In the genomic region with DNA sequence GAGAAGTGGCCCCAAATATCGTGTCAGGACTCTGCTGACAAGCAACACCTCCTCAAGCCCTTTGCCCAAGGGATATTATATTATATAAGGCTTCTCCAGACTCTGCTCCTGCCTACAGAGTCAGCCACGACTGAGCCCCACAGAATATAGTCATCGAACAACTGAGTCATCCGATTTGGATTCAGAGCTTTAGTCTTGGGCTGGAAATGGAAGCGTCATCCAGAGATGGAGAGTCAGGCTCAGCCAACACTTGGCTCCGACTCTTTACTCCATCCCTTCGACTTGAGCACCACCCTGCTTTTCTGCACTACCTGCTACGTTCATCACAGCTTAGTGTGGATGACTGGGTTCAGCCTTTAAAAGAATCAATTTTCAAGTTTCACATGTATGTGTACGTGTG, we compare ENCODE assay signal across 19 mouse cellular contexts.
"Had no signal": no experiment of that assay in that cellular context is flagged by ENCODE, and none has a peak within 500 bp of the region (broad histone marks: within the 10 kb centered on the region; RNA-seq: fewer than 3 reads in every experiment).

No protein-coding gene starts in this region.

- H3K27me3 ChIP-seq: kidney, embryonic 15.5 days; liver, embryonic 15.5 days; lung, embryonic 15.5 days; midbrain, embryonic 13.5 days; neural tube, embryonic 13.5 days had no signal

- H3K9me3 ChIP-seq: kidney, embryonic 15.5 days; limb, embryonic 10.5 days; limb, embryonic 13.5 days; liver, embryonic 12.5 days; liver, embryonic 15.5 days; lung, embryonic 15.5 days; megakaryocyte, embryonic 14.5 days; midbrain, embryonic 10.5 days; midbrain, embryonic 13.5 days; neural tube, embryonic 13.5 days had no signal

- DNase-seq: layer of hippocampus, postnatal 36 days; lung, postnatal 36 days; retina, postnatal 1 day; right cerebral cortex, postnatal 4 days; thymus, adult 2 months; thymus, postnatal 36 days had no signal

- H3K4me1 ChIP-seq: neural tube, embryonic 13.5 days had no signal

- H3K27ac ChIP-seq: limb, embryonic 10.5 days; limb, embryonic 13.5 days; liver, embryonic 12.5 days; liver, embryonic 15.5 days; midbrain, embryonic 10.5 days; midbrain, embryonic 13.5 days; neural tube, embryonic 13.5 days; stomach, postnatal 0 days had no signal

- H3K9ac ChIP-seq: kidney, embryonic 15.5 days; limb, embryonic 13.5 days; liver, embryonic 12.5 days; liver, embryonic 15.5 days; lung, embryonic 15.5 days; midbrain, embryonic 13.5 days; neural tube, embryonic 13.5 days had no signal

- ATAC-seq: midbrain, embryonic 13.5 days; midbrain, embryonic 16.5 days had no signal

- H3K4me2 ChIP-seq: kidney, embryonic 15.5 days; limb, embryonic 13.5 days; liver, embryonic 12.5 days; liver, embryonic 15.5 days; lung, embryonic 15.5 days; midbrain, embryonic 13.5 days; neural tube, embryonic 13.5 days had no signal

- H3K36me3 ChIP-seq: kidney, embryonic 15.5 days; limb, embryonic 10.5 days; limb, embryonic 13.5 days; liver, embryonic 12.5 days; liver, embryonic 15.5 days; lung, embryonic 15.5 days; midbrain, embryonic 10.5 days; midbrain, embryonic 13.5 days; neural tube, embryonic 13.5 days had no signal

- H3K4me3 ChIP-seq: kidney, embryonic 15.5 days; limb, embryonic 10.5 days; limb, embryonic 13.5 days; liver, embryonic 12.5 days; liver, embryonic 15.5 days; lung, embryonic 15.5 days; megakaryocyte, embryonic 14.5 days; midbrain, embryonic 10.5 days; midbrain, embryonic 13.5 days; myocyte; neural tube, embryonic 13.5 days had no signal
